ENCODE assay signal across 8 mouse cellular contexts in genomic region chr3:86223634-86224313, GRCm38 (mm10). TPM values are rescaled to one million over a fixed set of nuclear protein-coding genes. Genes with fewer than 3 reads are reported as not detected.
DNase-seq lines count a peak whose midpoint lies in the region; ATAC-seq and TF ChIP-seq lines count a peak whose summit lies in the region.

No protein-coding gene starts in this region.

- H3K9ac ChIP-seq in embryonic facial prominence, embryonic 15.5 days: peak overlapping the region; percentile 45
- peak overlapping the region; percentile 89 for H3K9ac ChIP-seq in kidney, embryonic 14.5 days (ENCODE audit: low read depth, low read length)
- H3K9ac ChIP-seq in limb, embryonic 15.5 days: peak overlapping the region; percentile 65
- H3K9ac ChIP-seq in midbrain, postnatal 0 days (replicated peaks; ENCODE audit: low read length, poor library complexity, severe bottlenecking): peak overlapping the region; percentile 81

- H3K36me3 ChIP-seq in embryonic facial prominence, embryonic 15.5 days: no peaks in the 10 kb centered on the region
- no peaks in the 10 kb centered on the region for H3K36me3 ChIP-seq in kidney, embryonic 14.5 days (ENCODE audit: control insufficient read depth, insufficient read depth, low read length)
- no peaks in the 10 kb centered on the region for H3K36me3 ChIP-seq in limb, embryonic 15.5 days
- H3K36me3 ChIP-seq in midbrain, postnatal 0 days (ENCODE audit: insufficient read depth, low read length): no peaks in the 10 kb centered on the region

- no peak for TF ChIP-seq CTCF in bone marrow, adult 2 months (IDR thresholded peaks at IDR 0.05; ENCODE audit: control insufficient read depth, insufficient read depth, low read length)
- peak; percentile 14 for TF ChIP-seq CTCF in midbrain, postnatal 0 days (IDR thresholded peaks at IDR 0.05)

- WGBS in bone marrow, adult 2 months: under 1% methylated on average over 79 of the region's 79 CpGs
- under 1% methylated on average over 79 of the region's 79 CpGs for WGBS in embryonic facial prominence, embryonic 15.5 days
- under 1% methylated on average over 60 of the region's 79 CpGs for WGBS in kidney, embryonic 14.5 days
- under 1% methylated on average over 77 of the region's 79 CpGs for WGBS in limb, embryonic 15.5 days
- WGBS in midbrain, postnatal 0 days: under 1% methylated on average over 61 of the region's 79 CpGs

- peak; percentile 63; the same call in 1 of the 2 replicates for TF ChIP-seq POLR2A in bone marrow, adult 2 months (IDR thresholded peaks at IDR 0.05; ENCODE audit: borderline replicate concordance, control insufficient read depth, low read depth, low read length)

- peak overlapping the region; percentile 98 for H3K27ac ChIP-seq in bone marrow, adult 2 months (ENCODE audit: control insufficient read depth, insufficient read depth, low read depth, low read length, poor library complexity)
- peak overlapping the region; percentile 89 for H3K27ac ChIP-seq in embryonic facial prominence, embryonic 15.5 days (replicated peaks)
- peak overlapping the region; percentile 95 for H3K27ac ChIP-seq in kidney, embryonic 14.5 days (ENCODE audit: low read depth, low read length)
- H3K27ac ChIP-seq in limb, embryonic 15.5 days: peak overlapping the region; percentile 94
- peak overlapping the region; percentile 90 for H3K27ac ChIP-seq in midbrain, postnatal 0 days (ENCODE audit: low read depth, low read length)

- peak overlapping the region; percentile 72 for H3K4me2 ChIP-seq in embryonic facial prominence, embryonic 15.5 days (replicated peaks)
- peak overlapping the region; percentile 87 for H3K4me2 ChIP-seq in kidney, embryonic 14.5 days (replicated peaks; ENCODE audit: low read depth, low read length)
- peak overlapping the region; percentile 89 for H3K4me2 ChIP-seq in limb, embryonic 15.5 days
- peak overlapping the region; percentile 68 for H3K4me2 ChIP-seq in midbrain, postnatal 0 days (ENCODE audit: low read depth, low read length, poor library complexity, severe bottlenecking)

- ATAC-seq in embryonic facial prominence, embryonic 15.5 days (ENCODE audit: insufficient number of reproducible peaks, low FRiP score, low TSS enrichment, low read depth): peak; percentile 93
- peak; percentile 94 for ATAC-seq in kidney, embryonic 14.5 days (ENCODE audit: low FRiP score, low TSS enrichment)
- peak; percentile 92 for ATAC-seq in limb, embryonic 15.5 days (ENCODE audit: insufficient number of reproducible peaks, low FRiP score, low TSS enrichment, low read depth)
- peak; percentile 95 for ATAC-seq in midbrain, postnatal 0 days (ENCODE audit: low FRiP score)

- H3K27me3 ChIP-seq in embryonic facial prominence, embryonic 15.5 days: no peaks in the 10 kb centered on the region
- no peaks in the 10 kb centered on the region for H3K27me3 ChIP-seq in kidney, embryonic 14.5 days (ENCODE audit: control insufficient read depth, insufficient read depth, low read length)
- no peaks in the 10 kb centered on the region for H3K27me3 ChIP-seq in limb, embryonic 15.5 days
- H3K27me3 ChIP-seq in midbrain, postnatal 0 days (ENCODE audit: insufficient read depth, low read length): no peaks in the 10 kb centered on the region

- H3K4me3 ChIP-seq in bone marrow, adult 2 months (replicated peaks; ENCODE audit: control insufficient read depth, low read depth, low read length): peak overlapping the region; percentile 98
- H3K4me3 ChIP-seq in embryonic facial prominence, embryonic 15.5 days (replicated peaks): peak overlapping the region; percentile 63
- peak overlapping the region; percentile 90 for H3K4me3 ChIP-seq in kidney, embryonic 14.5 days (ENCODE audit: low read length)
- peak overlapping the region; percentile 92 for H3K4me3 ChIP-seq in limb, embryonic 15.5 days
- H3K4me3 ChIP-seq in midbrain, postnatal 0 days (ENCODE audit: low read depth, low read length): peak overlapping the region; percentile 97

- H3K4me1 ChIP-seq in bone marrow, adult 2 months (ENCODE audit: control insufficient read depth, insufficient read depth, low read length): no peaks in the 10 kb centered on the region; the same call in 1 of the 2 replicates
- no peaks in the 10 kb centered on the region for H3K4me1 ChIP-seq in embryonic facial prominence, embryonic 15.5 days
- H3K4me1 ChIP-seq in kidney, embryonic 14.5 days (ENCODE audit: control insufficient read depth, insufficient read depth, low read length): no peaks in the 10 kb centered on the region
- peaks cover 3% of the 10 kb centered on the region; the same call in 1 of the 2 replicates for H3K4me1 ChIP-seq in limb, embryonic 15.5 days
- 0 out of 2 replicates have a peak, but pooled peaks cover 5% of the 10 kb centered on the region for H3K4me1 ChIP-seq in midbrain, postnatal 0 days (ENCODE audit: insufficient read depth, low read length)

- DNase-seq in A20 (ENCODE audit: low read depth, low spot score): peak; percentile 92
- peak; percentile 79 to 84 for DNase-seq in heart, adult 9 months (ENCODE audit: low spot score in 2 of 2)
- peak; percentile 95 for DNase-seq in midbrain, postnatal 0 days (ENCODE audit: low spot score)
- DNase-seq in spleen, postnatal 10 days (ENCODE audit: low spot score in 2 of 2): peak; percentile 79 to 92

- H3K9me3 ChIP-seq in embryonic facial prominence, embryonic 15.5 days (replicated peaks): no peaks in the 10 kb centered on the region
- H3K9me3 ChIP-seq in kidney, embryonic 14.5 days (ENCODE audit: control insufficient read depth, low read length): no peaks in the 10 kb centered on the region
- no peaks in the 10 kb centered on the region for H3K9me3 ChIP-seq in limb, embryonic 15.5 days
- no peaks in the 10 kb centered on the region for H3K9me3 ChIP-seq in midbrain, postnatal 0 days (ENCODE audit: low read length)

RNA-seq across cellular contexts. Expression of gene Lrba, which starts 0.7 kb away (rescaled TPM):
- 7.1 and 12.3 TPM in 2 replicates for polyA plus RNA-seq in bone marrow, adult 2 months (2011; ENCODE audit: insufficient read depth, insufficient read length, low replicate concordance, missing spikeins)
- 4.7 and 5.6 TPM in 2 replicates for polyA plus RNA-seq in embryonic facial prominence, embryonic 15.5 days (2015; fragmentation: Nextera tagmentation; extraction: Ambion mirVana)
- 8.9 and 13.4 TPM in 2 replicates for polyA plus RNA-seq in kidney, embryonic 14.5 days (2014; fragmentation: Nextera tagmentation; extraction: Ambion mirVana)
- 3.7 and 4.1 TPM in 2 replicates for polyA plus RNA-seq in limb, embryonic 15.5 days (2015; fragmentation: Nextera tagmentation; extraction: Ambion mirVana)
- 24.3 and 28.0 TPM in 2 replicates for total RNA-seq in midbrain, postnatal 0 days (2014; rRNA removed)
- polyA plus RNA-seq in midbrain, postnatal 0 days (2015; fragmentation: Nextera tagmentation; extraction: Ambion mirVana): 3.0 and 3.1 TPM in 2 replicates

Comparison
In these comparisons a context has a peak if more than half of its experiments do, and no peak if none do; other contexts are left out.
1. Peak in every context shown above with its lines: DNase-seq, ATAC-seq, H3K4me3 ChIP-seq and H3K27ac ChIP-seq.